Mouse (Mus musculus) left cerebral cortex, postnatal 25 days (tissue): ENCODE data around the gene Srebf1. TPM values are rescaled to one million over a fixed set of nuclear protein-coding genes. Genes with fewer than 3 reads are reported as not detected.

Experiments used
- DNase-seq, 2 experiments: peaks; one replicate each; pipeline ENCODE4 v3.0.0; 2022; ENCODE audit warnings: low spot score in 2 of 2, mixed read lengths in 1 of 2
- intact Hi-C: fragments of 180-260 bp; cut with DNase I; formaldehyde crosslinking; loops from one replicate; pipeline ENCODE4 v1.15.1; 2025
- total RNA-seq, 2 experiments: library from RNA; stranded (reverse); gene quantifications; 2 replicates each; pipeline ENCODE4 v1.2.3; 2021

Gene Srebf1
- total RNA-seq, 2 experiments from 2014 or later, result 42.3 to 50.7 TPM

- no peak for DNase-seq
- intact Hi-C loops, result no loop called here
These were observed 12.5 kb downstream of the Srebf1 start for GRCm38 (mm10) chr11:60209933-60210249.

DNA sequence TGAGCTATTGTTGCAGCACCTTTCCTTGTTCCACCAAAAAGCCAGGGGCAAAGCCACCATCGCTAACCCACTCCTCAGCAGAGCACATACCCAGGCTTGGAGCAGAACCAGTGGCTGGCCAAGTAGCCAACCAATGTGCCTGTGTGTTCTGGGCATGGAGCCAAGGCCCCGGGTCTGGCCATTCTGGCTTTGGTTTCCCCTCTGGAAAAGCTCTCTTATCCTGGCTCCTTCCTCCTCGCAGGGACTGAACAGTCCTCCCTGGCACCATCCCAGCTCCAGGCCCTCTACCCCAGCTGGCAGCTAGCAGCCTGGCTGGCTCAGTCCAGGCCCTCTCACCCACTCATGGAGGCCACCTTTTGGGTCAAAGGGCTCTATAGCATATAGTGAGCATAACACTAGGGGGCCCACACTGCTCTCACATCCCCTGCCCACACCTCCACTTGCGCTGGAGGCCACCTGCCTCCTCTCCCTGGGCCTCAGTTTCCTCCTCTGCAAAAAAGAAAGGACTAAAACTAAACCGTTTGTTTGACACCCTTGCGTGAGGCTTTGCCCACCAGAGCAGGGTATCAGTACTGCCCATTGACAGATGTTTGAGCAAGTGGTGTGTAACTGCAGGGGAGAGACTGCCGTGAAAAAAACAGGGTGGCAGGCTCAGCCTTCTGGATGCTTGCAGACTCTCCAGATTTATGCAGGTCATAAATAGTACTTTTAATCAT, 13.0 kb downstream of the Srebf1 start:
- DNase-seq, result peak; percentile 78
- intact Hi-C loops, result no loop called here

- intact Hi-C loops, result no loop called here
- no peak for DNase-seq
These were observed 13.7 kb downstream of the Srebf1 start for GRCm38 (mm10) chr11:60208712-60209111.

GRCm38 (mm10) chr11:60208201-60208600, 14.2 kb downstream of the Srebf1 start:
- intact Hi-C loops, result no loop called here
- no peak for DNase-seq

DNA sequence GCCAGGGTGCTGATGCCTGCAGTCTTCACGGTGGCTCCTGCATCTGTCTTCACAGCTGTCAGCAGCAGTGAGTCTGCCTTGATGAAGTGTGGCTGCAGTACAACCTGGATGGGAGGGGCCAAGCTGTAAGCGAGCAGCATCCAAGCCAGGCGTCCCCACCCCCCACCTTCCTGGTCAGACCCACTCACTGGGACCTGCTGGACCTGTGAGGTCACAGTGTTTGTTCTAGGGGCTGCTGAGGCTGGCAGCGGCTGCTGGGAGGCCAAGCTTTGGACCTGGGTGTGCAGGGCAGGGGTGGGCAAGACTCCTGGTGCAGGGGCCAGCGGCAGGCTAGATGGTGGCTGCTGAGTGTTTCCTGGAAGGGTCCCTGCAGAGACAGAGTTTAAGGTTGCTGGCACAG, 16.2 kb downstream of the Srebf1 start:
- DNase-seq, result no peak
- intact Hi-C loops, result no loop called here

DNA sequence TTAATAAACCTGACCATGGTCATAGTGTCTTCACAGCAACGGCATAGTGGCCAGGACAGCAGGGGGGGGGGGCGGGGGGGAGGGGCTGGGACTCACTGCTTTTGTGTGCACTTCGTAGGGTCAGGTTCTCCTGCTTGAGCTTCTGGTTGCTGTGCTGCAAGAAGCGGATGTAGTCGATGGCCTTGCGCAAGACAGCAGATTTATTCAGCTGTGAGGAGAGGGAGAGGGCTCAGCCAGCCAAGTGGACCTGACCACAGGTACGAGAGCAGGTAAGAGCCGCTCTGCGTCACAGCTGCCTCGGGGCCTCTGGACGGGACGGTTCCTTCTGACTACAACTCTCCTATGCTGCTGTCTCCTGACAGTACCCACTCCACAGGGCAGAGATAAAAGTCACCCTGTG, 17.4 kb downstream of the Srebf1 start:
- intact Hi-C loops, result no loop called here
- no peak for DNase-seq

GRCm38 (mm10) chr11:60202710-60203638, 19.4 kb downstream of the Srebf1 start:
- no peak for DNase-seq
- intact Hi-C loops, result no loop called here

DNA sequence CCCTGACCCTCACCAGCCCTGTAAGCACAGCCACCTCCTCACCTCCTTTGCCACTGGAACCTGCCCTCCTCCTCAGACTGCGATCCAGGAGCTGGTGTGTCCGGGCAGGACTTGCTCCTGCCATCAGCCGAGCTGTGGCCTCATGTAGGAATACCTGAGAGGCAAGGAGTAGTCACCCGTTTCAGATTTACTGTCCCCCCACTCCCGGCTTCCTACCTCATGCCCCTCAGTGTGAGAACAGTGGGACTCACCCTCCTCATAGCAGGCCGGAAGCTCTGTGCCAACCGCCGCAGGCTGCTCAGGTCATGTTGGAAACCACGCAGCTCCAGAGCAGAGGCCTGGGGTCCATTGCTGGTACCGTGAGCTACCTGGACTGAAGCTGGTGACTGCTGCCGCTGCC, 22.0 kb downstream of the Srebf1 start:
- intact Hi-C loops, result loop anchor here (2.0 kb wide), 1 partner anchor 212 kb away; no protein-coding TSS in a partner anchor

GRCm38 (mm10) chr11:60199702-60200184, 22.6 kb downstream of the Srebf1 start:
- intact Hi-C loops, result loop anchor here (2.0 kb wide), 2 partner anchors 93 to 213 kb away; no protein-coding TSS in a partner anchor
- DNase-seq, result peak; percentile 90 to 94

More for the DNA sequence above, 22.0 kb downstream of the Srebf1 start:
- no peak for DNase-seq

DNA sequence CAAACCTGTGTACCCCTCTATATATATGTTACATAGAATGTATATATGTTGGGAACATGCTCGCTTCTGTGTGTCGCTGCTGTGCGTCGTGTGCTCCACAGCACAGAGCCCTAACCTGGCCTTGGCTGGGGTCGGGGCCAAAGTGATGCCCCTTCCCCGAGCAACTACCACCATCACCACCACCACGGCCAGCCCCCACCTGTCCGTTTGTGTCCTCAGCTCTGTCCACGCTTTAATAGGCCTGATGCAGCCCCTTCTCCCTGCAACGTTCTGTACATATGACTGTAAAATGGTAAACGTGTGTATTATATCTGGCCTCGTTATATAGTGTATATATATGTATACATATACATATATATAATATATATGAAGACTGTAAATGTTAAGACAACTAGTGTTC, 23.7 kb downstream of the Srebf1 start:
- no peak for DNase-seq
- intact Hi-C loops, result loop anchor here (2.0 kb wide), 1 partner anchor 94 kb away; no protein-coding TSS in a partner anchor

DNA sequence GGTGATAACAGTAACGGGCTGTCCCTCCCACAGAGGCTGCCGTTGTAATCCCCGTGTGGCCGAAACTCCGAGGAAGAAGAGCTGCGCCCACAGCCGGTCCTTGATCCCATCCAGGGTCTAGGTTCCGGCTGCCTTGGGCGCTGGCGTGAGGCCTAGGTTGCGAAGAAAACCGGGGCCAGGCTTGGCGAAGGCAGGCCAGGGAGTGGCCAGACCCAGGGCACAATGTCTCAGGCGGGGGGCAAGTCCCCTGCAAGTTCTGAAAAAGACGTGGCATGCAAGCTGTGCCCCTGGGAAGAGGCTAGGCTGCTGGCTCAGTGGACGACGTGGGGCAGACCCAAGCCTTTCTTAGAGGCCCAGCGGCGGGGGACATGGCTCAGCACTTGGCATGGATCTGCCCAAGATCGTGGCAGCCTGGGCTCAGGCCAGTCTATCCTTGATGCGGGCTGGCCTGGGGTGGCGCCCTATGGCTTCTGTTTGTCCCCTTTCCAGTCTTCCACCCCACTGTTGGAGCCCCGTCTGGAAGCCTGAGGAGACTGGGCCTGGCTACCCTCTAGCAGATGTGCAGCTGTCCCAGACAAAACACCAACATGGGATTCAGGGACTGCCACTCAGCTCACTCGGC, 24.3 kb downstream of the Srebf1 start:
- intact Hi-C loops, result loop anchor here (2.0 kb wide), 1 partner anchor 95 kb away; no protein-coding TSS in a partner anchor
- no peak for DNase-seq

DNA sequence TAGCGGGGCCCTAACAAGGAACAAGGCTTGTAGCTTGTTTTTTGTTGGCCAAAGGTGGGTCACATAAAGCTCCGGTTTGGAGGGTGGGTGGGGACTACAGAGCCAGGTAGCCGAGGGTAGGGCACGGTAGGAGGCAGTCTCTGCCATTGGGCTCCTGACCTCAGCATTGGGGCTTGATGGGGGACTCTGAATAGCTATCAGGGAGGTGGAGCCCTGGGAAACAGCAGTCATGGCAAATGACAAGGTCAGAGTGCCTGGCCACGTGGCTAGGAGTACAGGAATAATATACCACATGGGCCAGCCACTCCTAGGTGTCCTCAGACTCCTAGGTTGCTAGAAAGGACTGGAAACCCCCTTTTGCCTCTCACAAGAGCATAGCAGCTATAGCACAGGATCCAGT, 26.0 kb downstream of the Srebf1 start:
- no peak for DNase-seq
- intact Hi-C loops, result no loop called here

DNA sequence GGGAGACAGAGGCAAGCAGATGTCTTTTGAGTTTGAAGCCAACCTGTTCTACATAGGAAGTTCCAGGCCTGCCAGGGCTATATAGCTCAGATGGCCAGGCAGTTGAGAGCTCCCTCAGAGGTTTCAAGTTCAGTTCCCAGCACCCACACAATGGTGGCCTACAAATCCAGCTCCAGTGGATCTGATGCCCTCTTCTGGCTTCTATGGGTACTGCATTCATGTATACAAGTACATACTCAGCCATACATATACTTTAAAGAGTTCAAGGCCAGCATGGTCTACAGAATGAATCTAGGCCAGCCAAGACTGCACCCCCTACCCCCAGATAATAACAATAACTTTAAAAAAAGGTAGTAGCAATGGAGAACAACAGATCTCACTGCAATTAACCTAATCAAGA, 27.3 kb downstream of the Srebf1 start:
- DNase-seq, result no peak
- intact Hi-C loops, result no loop called here

DNA sequence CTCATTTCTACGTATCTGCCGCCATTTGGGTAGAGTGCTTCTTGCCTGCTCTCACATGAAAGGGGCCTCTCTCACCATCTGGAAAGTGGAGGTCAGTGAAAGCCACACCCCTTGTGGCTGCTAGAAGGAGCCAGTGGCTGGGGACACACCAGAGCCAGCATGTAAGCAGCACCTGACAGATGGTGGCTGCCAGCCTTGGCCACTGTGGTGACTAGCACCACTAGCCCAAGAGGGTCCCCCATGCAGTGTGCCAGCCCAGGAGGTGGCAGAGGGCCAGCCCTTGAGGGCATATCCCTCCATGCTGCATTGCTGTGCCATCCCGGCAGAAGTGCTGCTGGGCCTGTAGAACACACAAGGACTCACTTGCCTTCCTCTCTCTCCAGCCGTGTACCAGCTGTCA, 28.8 kb downstream of the Srebf1 start:
- intact Hi-C loops, result no loop called here
- DNase-seq, result no peak

- DNase-seq, result no peak
- intact Hi-C loops, result no loop called here
These were observed 29.8 kb downstream of the Srebf1 start for GRCm38 (mm10) chr11:60192534-60192933.

DNA sequence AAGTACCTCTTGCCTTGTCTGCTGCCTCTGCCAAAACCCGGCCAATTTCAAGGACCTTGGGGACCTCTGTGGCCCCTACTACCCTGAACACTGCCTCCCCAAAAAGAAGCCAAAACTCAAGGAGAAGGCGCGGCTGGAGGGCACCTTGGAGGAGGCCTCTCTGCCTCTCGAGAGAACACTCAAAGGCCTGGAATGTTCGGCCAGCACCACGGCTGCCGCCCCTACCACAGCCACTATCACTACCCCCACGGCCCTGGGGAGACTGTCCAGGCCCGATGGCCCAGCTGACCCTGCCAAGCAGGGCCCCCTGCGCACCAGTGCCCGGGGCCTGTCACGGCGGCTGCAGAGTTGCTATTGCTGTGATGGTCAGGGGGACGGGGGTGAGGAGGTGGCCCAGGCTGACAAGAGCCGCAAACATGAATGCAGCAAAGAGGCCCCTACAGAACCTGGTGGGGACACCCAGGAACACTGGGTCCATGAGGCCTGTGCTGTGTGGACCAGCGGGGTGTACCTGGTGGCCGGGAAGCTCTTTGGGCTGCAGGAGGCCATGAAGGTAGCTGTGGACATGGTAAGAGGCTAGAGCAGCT, 32.2 kb downstream of the Srebf1 start:
- DNase-seq, result no peak
- intact Hi-C loops, result no loop called here

DNA sequence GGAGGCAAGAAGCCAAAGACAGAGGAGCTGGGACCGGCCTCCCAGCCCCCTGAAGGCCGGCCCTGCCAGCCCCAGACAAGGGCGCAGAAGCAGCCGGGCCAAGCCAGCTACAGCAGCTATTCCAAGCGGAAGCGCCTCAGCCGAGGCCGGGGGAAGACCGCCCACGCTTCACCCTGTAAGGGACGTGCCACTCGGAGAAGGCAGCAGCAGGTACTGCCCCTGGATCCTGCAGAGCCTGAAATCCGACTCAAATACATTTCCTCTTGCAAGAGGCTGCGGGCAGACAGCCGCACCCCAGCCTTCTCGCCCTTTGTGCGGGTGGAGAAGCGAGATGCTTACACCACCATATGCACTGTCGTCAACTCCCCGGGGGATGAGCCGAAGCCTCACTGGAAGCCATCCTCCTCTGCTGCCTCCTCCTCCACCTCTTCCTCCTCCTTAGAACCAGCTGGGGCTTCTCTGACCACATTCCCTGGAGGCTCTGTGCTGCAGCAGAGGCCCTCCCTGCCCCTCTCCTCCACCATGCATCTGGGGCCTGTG, 32.8 kb downstream of the Srebf1 start:
- intact Hi-C loops, result no loop called here
- peak in 1 of 2 experiments; percentile 63 for DNase-seq

DNA sequence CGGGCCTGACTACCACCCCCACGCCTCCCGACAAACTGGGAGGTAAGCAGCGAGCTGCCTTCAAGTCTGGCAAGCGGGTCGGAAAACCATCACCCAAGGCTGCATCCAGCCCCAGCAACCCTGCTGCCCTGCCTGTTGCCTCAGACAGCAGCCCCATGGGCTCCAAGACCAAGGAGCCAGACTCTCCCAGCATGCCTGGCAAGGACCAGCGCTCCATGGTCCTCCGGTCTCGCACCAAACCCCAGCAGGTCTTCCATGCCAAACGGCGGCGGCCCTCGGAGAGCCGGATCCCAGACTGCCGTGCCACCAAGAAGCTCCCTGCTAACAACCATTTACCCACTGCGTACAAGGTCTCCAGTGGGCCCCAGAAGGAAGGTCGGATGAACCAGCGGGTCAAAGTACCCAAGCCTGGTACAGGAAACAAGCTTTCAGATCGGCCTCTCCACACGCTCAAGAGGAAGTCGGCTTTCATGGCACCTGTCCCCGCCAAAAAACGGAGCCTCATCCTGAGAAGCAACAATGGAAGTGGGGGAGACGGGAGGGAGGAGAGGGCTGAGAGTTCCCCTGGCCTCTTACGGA, 34.0 kb downstream of the Srebf1 start:
- DNase-seq, result no peak
- intact Hi-C loops, result no loop called here

DNA sequence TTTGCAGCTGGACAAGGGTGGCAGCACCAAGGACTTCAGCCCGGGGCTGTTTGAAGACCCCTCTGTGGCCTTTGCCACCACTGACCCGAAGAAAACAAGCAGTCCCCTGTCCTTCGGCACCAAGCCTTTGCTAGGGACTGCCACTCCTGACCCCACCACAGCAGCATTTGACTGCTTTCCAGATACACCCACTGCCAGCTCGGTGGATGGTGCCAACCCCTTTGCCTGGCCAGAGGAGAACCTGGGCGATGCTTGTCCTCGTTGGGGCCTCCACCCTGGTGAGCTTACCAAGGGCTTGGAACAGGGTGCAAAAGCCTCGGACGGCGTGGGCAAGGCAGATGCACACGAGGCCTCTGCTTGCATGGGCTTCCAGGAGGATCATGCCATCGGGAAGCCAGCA, 35.3 kb downstream of the Srebf1 start:
- intact Hi-C loops, result no loop called here

More for the DNA sequence above, 35.3 kb downstream of the Srebf1 start:
- no peak for DNase-seq
